Mouse (Mus musculus) embryonic facial prominence, embryonic 12.5 days (tissue): ENCODE data around the gene Arhgap40. TPM values are rescaled to one million over a fixed set of nuclear protein-coding genes. Genes with fewer than 3 reads are reported as not detected.
A peak's percentile ranks its signal among the peaks of the same experiment; 100 is the strongest.

Experiments
- ATAC-seq: fragments of 200-750 bp; cut with Nextera tagmentation; 2 replicates; pipeline ENCODE4 v1.8.0; 2017; ENCODE audit not compliant: insufficient number of reproducible peaks, insufficient read depth, low FRiP score, low TSS enrichment
- H3K27ac ChIP-seq: fragments of 300-500 bp; sonication (generic); 2 replicates; pipeline ENCODE4 v1.5.1; 2016; ENCODE audit warnings: mild to moderate bottlenecking
- H3K27me3 ChIP-seq: fragments of 300-500 bp; sonication (generic); 2 replicates; pipeline ENCODE4 v1.6.1; 2016; ENCODE audit warnings: mild to moderate bottlenecking, moderate library complexity
- H3K36me3 ChIP-seq: fragments of 300-500 bp; sonication (generic); 2 replicates; pipeline ENCODE4 v1.6.1; 2016; ENCODE audit warnings: mild to moderate bottlenecking
- H3K4me1 ChIP-seq: fragments of 300-500 bp; sonication (generic); 2 replicates; pipeline ENCODE4 v1.6.1; 2016
- H3K4me2 ChIP-seq: fragments of 300-500 bp; sonication (generic); replicated peaks from 2 replicates; pipeline ENCODE4 v1.6.1; 2016; ENCODE audit warnings: mild to moderate bottlenecking, moderate library complexity
- H3K4me3 ChIP-seq: fragments of 300-500 bp; sonication (generic); 2 replicates; pipeline ENCODE4 v1.5.1; 2016; ENCODE audit warnings: mild to moderate bottlenecking
- H3K9ac ChIP-seq: fragments of 300-500 bp; sonication (generic); 2 replicates; pipeline ENCODE4 v1.6.1; 2016; ENCODE audit warnings: mild to moderate bottlenecking, moderate library complexity
- H3K9me3 ChIP-seq: fragments of 300-500 bp; sonication (generic); 2 replicates; pipeline ENCODE4 v1.6.1; 2016; ENCODE audit warnings: mild to moderate bottlenecking, moderate library complexity
- WGBS: fragments of 180-500 bp; shearing (Covaris S2); methylation state at CpG from one replicate; pipeline ENCODE4 v1.1.7; 2016; 5-methylcytosine and 5-hydroxymethylcytosine counted together
- polyA plus RNA-seq: library from polyadenylated mRNA; unstranded; fragments of >200 nt; fragmentation: Nextera tagmentation; extraction: Ambion mirVana; gene quantifications from 2 replicates; pipeline ENCODE4 v1.2.1, GENCODE M21; 2016

The Arhgap40 gene
- polyA plus RNA-seq, 1 experiment from 2014 or later: 0.26 TPM

DNA sequence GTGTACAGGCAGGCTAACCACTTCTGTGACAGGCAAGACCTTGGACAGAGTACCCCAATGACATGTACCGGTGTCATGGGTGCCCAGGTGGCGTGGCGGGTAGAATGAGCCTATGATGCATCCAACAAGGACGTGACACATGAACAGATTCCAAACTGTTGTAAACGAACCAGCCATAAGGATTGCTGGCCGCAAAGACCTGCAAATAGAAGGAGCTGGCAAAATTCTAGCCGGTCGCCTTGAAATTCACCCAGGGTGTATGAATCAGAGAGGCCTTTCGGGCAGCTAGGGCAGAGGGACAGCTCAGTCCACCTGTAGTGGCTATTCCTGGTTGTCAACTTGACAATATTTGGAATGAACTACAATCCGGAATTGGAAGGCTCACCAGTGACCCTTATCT is 41.8 kb downstream of the Arhgap40 start:
- no peak overlapping the region for H3K27ac ChIP-seq

DNA sequence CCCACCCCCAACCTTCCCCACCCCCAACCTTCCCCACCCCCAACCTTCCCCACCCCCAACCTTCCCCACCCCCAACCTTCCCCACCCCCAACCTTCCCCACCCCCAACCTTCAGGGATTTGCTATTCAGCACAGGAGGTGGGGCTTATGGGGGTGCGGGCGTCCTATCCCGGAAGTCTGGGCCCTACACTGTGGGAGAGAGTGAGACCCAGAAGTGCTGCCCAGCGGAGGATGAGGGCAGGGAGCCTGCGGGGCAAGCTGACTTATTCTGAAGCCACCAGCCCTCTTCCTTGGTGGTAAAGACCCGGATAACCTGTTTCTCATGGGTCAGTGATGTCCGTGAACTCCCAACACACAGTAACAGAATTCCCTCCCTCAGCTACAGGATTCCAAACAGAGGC is 42.7 kb downstream of the Arhgap40 start:
- no peak overlapping the region for H3K4me3 ChIP-seq
- peak overlapping the region; percentile 48; the same call in 1 of the 2 replicates for H3K4me2 ChIP-seq
- H3K27ac ChIP-seq: no peak overlapping the region
- no peaks in the 10 kb centered on the region for H3K36me3 ChIP-seq
- no peak for ATAC-seq
- no peak overlapping the region for H3K9ac ChIP-seq
- 2% methylated on average over 7 of the region's 7 CpGs for WGBS
- 0 out of 2 replicates have a peak, but pooled peaks cover 2% of the 10 kb centered on the region for H3K9me3 ChIP-seq
- H3K4me1 ChIP-seq: peaks cover 11% of the 10 kb centered on the region
- peaks cover 53% of the 10 kb centered on the region for H3K27me3 ChIP-seq

More for the DNA sequence above, 41.8 kb downstream of the Arhgap40 start:
- WGBS: 13% methylated on average over 10 of the region's 10 CpGs
- 0 out of 2 replicates have a peak, but pooled peaks cover 2% of the 10 kb centered on the region for H3K9me3 ChIP-seq
- H3K4me3 ChIP-seq: no peak overlapping the region
- no peaks in the 10 kb centered on the region for H3K36me3 ChIP-seq
- H3K27me3 ChIP-seq: peaks cover 59% of the 10 kb centered on the region
- H3K4me1 ChIP-seq: peaks cover 11% of the 10 kb centered on the region
- no peak for ATAC-seq
- H3K4me2 ChIP-seq: no peak overlapping the region
- H3K9ac ChIP-seq: no peak overlapping the region

DNA sequence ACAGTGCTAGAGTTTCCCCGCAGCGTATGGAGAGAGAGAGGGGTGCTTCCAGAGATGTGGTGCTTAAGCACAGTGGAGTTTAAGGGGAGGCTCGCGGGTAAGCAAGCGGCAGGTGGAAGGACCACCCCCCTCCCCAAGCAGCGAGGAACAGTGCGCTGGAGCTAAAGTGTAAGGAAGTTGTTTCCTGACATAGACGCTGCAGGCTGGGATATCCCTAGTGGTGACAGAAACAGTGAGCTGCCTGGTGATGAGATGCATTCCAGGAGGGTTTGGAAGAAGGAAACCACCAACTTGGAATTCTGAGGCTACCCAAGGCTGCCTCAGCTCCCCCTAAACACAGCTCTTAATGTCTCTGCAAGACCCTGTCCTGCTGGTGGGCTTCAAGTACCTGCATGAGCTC is 43.2 kb downstream of the Arhgap40 start:
- H3K27me3 ChIP-seq: peaks cover 47% of the 10 kb centered on the region
- 0 out of 2 replicates have a peak, but pooled peaks cover 2% of the 10 kb centered on the region for H3K9me3 ChIP-seq
- peaks cover 11% of the 10 kb centered on the region for H3K4me1 ChIP-seq
- H3K4me2 ChIP-seq: peak overlapping the region; percentile 48
- H3K36me3 ChIP-seq: no peaks in the 10 kb centered on the region
- H3K9ac ChIP-seq: no peak overlapping the region
- 2% methylated on average over 8 of the region's 8 CpGs for WGBS
- ATAC-seq: no peak
- no peak overlapping the region for H3K27ac ChIP-seq
- H3K4me3 ChIP-seq: peak overlapping the region; percentile 21; the same call in 1 of the 2 replicates

DNA sequence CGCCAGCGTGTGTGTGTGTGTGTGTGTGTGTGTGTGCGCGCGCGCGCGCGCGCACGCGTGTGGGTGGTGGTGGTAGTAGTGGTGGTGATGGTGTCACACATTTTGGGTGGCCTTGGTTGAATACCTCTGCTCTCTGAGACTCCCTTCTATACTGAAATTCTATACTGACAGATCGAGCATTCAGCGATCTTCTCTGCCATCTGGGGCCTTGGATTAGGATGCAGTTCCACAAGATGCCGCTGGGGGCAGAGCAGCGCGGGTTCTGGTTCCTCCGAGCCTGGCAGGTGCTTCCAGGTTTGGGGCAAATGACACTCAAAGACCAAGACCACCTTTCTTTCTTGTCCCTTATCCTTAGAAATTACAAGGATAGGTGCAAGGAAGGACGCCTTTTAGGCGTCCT is 43.6 kb downstream of the Arhgap40 start:
- Histone ChIP-seq H3K9me3 (0 out of 2 replicates have a peak, but pooled peaks cover 2% of the 10 kb centered on the region), H3K9ac (no peak overlapping the region), H3K4me2 (peak overlapping the region; percentile 48), H3K4me1 (peaks cover 14% of the 10 kb centered on the region), H3K4me3 (peak overlapping the region; percentile 21; the same call in 1 of the 2 replicates), H3K27ac (no peak overlapping the region), H3K27me3 (peaks cover 49% of the 10 kb centered on the region), H3K36me3 (no peaks in the 10 kb centered on the region)
- WGBS: 0% methylated on average over 20 of the region's 20 CpGs
- ATAC-seq: no peak

DNA sequence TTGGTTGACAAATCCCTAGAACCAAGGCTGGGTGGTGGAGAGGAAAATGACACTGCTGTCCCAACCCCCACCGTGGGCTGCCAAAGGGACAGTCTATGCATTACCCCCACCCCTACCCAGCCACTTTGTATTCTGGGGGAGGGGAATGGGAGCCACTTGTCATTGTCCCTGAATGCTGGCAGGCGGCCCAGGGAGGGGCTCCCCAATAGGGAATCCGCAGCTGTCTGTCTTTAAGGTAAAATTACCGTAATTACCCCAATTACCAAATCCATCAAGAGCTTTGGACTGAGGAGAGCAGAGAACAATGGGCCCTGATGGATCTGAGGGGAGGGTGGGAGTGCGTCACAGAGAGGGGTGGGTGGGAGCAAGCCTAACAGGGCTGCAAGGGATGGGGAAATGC is 44.2 kb downstream of the Arhgap40 start:
- no peak; the same call in 1 of the 2 replicates for ATAC-seq
- no peak overlapping the region for H3K27ac ChIP-seq
- H3K4me2 ChIP-seq: 0 out of 2 replicates have a peak overlapping the region, but pooled peaks have one; percentile 48
- 0 out of 2 replicates have a peak, but pooled peaks cover 2% of the 10 kb centered on the region for H3K9me3 ChIP-seq
- H3K36me3 ChIP-seq: no peaks in the 10 kb centered on the region
- peaks cover 46% of the 10 kb centered on the region for H3K27me3 ChIP-seq
- 7% methylated on average over 4 of the region's 5 CpGs for WGBS
- H3K4me1 ChIP-seq: peaks cover 15% of the 10 kb centered on the region
- H3K4me3 ChIP-seq: no peak overlapping the region
- H3K9ac ChIP-seq: no peak overlapping the region

DNA sequence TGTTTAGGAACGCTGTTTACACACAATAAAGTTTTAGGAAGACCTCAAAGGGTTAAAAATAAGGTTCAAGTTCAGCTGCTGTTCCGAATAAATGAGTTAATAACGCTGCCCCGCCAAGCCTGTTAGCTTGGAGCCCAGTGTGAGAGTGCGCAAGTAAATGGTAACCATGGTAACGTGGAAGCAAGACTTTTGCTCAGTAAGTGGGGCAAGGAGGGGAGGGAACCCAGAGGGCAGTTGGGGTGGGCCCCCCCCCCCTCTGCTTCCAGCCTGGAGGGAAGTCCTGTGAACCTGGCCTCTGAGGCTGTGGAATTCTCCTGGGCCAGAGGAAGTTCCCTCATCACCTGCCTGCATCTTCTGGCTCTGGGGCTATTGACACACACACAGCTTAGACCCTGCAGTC is 47.3 kb downstream of the Arhgap40 start:
- H3K9me3 ChIP-seq: 0 out of 2 replicates have a peak, but pooled peaks cover 2% of the 10 kb centered on the region
- peaks cover 15% of the 10 kb centered on the region for H3K4me1 ChIP-seq
- no peak for ATAC-seq
- no peak overlapping the region for H3K9ac ChIP-seq
- H3K27me3 ChIP-seq: peaks cover 24% of the 10 kb centered on the region
- H3K4me2 ChIP-seq: no peak overlapping the region
- WGBS: 31% methylated on average over 6 of the region's 6 CpGs
- no peaks in the 10 kb centered on the region for H3K36me3 ChIP-seq
- no peak overlapping the region for H3K27ac ChIP-seq
- no peak overlapping the region for H3K4me3 ChIP-seq

DNA sequence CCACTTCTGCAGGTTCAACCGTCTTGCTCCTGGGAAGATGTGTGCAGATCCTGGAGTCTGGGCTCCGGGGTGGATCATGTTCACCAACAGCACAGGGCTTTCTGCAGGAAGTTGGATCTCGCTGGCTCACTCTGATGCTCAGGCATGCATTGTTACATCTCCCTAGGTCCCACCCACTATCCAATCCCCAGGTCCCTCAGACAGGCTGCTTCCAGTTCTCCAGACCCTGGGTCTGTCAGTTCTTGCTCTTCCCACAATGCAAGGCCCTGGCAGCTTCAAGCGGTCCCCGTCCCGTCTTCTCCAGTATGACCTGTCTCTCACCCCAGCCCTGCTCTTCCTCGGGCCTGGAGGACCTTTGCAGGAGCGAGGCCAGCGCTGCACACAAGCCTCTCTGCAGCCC is 48.2 kb downstream of the Arhgap40 start:
- Histone ChIP-seq H3K27me3 (peaks cover 17% of the 10 kb centered on the region), H3K4me1 (peaks cover 8% of the 10 kb centered on the region), H3K27ac (no peak overlapping the region), H3K4me3 (no peak overlapping the region), H3K9ac (no peak overlapping the region), H3K4me2 (no peak overlapping the region), H3K36me3 (no peaks in the 10 kb centered on the region), H3K9me3 (0 out of 2 replicates have a peak, but pooled peaks cover 2% of the 10 kb centered on the region)
- 19% methylated on average over 9 of the region's 9 CpGs for WGBS
- no peak for ATAC-seq

DNA sequence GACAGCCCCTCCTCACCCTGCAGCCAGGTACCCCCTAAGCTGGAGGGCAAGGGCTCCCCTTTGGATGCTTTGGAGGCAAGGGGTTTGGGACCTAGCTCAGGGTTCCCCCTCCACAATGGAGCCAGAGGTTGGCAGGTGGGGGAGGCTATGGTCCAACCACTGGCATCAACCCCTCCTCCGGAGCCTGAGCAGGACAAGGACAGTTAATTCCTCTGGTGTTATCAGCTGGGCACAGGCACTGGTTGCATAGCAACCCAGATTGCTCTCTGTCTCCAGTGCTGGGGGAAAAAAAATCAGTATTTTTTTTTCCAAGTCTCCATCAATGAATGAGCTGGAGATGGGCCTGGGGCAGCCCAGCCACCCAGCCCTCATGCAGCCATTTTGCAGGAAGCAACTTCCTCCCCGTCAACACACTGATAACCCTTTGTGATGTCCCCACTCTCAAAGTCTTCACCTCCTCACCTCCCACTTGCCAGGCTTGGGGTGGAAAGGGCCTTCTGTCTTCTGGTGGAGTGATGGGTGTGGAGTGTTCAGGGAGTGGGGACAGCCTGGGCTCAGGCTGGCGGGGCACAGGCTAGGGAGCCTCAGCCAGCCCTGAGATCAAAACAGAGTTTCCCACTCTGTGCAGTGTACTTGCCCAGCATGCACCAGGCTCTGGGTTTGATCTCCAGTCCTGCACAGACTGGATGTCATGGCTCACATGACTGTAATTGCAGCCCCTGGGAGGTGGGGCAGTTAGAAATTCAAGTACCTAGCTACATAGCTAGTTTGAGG is 49.0 kb downstream of the Arhgap40 start:
- Histone ChIP-seq H3K36me3 (no peaks in the 10 kb centered on the region), H3K4me1 (0 out of 2 replicates have a peak, but pooled peaks cover 5% of the 10 kb centered on the region), H3K27ac (no peak overlapping the region), H3K9ac (no peak overlapping the region), H3K4me3 (no peak overlapping the region), H3K9me3 (0 out of 2 replicates have a peak, but pooled peaks cover 2% of the 10 kb centered on the region), H3K4me2 (no peak overlapping the region), H3K27me3 (peaks cover 12% of the 10 kb centered on the region)
- WGBS: 46% methylated on average over 3 of the region's 3 CpGs
- ATAC-seq: no peak

DNA sequence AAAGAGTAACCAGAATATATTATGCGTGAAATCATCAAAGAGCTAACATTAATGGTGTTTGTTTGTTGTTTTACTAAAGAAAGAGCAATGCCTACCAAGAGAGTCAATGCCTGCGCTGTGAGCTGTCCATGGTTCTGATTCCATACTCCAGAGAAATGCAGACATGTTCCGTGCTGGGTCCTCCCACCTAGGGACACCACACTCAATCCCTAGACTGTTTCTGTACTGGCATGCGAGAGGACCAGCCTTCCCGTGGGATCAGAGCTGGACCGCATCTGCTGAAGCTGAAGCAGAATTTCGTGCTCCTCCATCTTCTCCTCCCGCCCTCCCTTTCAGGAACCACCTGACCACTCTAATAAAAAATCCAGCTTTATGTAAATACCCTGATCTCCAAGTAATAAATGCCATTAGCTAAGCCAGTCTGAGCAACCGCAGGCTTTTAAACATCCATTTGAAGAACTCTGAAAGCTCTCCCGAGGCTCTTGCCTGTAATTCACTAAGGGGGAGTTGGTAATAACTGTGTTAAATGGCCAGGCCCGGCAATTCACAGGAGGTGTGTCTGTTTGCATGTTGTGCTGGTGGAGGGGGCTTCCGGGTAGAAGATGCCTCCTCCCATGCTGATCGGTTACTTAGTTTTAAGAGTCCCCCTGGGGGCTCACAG is 58.0 kb downstream of the Arhgap40 start:
- Histone ChIP-seq H3K36me3 (no peaks in the 10 kb centered on the region), H3K4me1 (no peaks in the 10 kb centered on the region), H3K9ac (no peak overlapping the region), H3K27ac (no peak overlapping the region), H3K4me3 (no peak overlapping the region), H3K4me2 (no peak overlapping the region), H3K27me3 (peaks cover 6% of the 10 kb centered on the region; the same call in 1 of the 2 replicates), H3K9me3 (no peaks in the 10 kb centered on the region)
- WGBS: 31% methylated on average over 13 of the region's 13 CpGs
- ATAC-seq: no peak

DNA sequence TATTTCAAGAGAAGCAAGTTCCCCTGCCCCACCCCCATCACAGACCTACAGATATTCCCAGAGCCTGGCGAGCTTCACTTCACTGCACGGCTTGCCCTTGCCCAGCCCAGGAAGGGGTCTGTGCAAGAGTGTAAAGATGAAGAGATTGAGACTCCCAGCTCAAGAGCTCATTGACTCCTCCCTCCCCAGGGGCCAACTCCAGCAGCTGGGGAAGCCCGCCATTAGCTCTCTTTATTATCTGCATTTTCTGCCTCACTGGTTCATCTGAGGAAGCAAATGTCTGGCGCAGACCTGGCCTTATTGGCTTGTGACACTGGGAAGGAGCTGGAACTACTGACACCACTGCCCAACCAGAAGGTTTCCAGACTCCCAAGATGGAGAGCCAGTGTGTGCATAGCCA is 67.4 kb downstream of the Arhgap40 start:
- H3K27ac ChIP-seq: no peak overlapping the region
- no peak for ATAC-seq
- WGBS: 79% methylated on average over 4 of the region's 4 CpGs
- no peak overlapping the region for H3K4me2 ChIP-seq
- H3K4me1 ChIP-seq: no peaks in the 10 kb centered on the region
- no peak overlapping the region for H3K4me3 ChIP-seq
- H3K9ac ChIP-seq: no peak overlapping the region
- no peaks in the 10 kb centered on the region for H3K27me3 ChIP-seq
- no peaks in the 10 kb centered on the region for H3K36me3 ChIP-seq
- H3K9me3 ChIP-seq: no peaks in the 10 kb centered on the region

DNA sequence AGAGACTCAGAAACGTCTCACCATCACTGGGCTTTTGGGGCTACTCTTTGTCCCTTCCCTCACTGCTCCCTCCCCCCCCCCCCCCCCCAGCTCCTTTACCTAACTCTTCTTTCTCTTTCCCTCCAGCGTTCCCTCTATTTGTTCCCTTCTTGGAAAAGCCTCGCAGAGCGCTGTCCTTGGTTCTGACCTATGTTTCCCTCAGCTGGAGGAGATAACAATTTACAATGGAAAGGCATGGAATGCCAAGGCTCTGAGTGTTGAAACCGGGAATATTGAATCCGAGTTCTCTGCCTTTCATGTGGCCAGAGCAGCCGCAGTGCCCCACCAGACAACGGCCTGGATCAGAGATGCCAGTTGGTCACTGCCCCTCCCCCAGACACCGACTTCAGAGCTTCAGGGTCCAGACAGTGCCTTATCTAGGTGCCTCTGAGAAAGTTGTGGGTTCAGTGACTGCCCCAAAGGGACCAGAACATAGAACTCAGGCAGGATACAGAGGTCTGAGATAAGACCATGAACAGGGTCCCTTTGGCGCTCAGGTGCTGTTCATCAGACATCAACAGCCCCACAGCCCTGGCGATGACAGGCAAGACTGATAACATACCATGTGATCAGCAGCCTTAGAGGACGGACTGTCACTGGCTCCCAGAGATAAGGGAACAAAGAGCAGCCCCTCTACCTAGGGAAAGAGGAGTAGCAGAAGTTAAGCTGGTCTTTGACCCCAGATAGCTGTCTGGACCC is 72.2 kb downstream of the Arhgap40 start:
- Histone ChIP-seq H3K27me3 (no peaks in the 10 kb centered on the region; the same call in 1 of the 2 replicates), H3K36me3 (no peaks in the 10 kb centered on the region), H3K9ac (no peak overlapping the region), H3K4me1 (no peaks in the 10 kb centered on the region), H3K4me3 (no peak overlapping the region), H3K4me2 (no peak overlapping the region), H3K9me3 (no peaks in the 10 kb centered on the region), H3K27ac (no peak overlapping the region)
- no peak for ATAC-seq
- WGBS: 12% methylated on average over 12 of the region's 12 CpGs
